Mouse (Mus musculus) kidney, postnatal 36 days (tissue): ENCODE measurements at regions not wholly inside any gene's neighbourhood (a gene's known extent, or its start where the extent isn't known, plus 50 kb on each side); places are given as distances from the start of the nearest gene placed in this dataset.
A peak's percentile ranks its signal among the peaks of the same experiment; 100 is the strongest.

Source experiments
- DNase-seq, 2 experiments: peaks; one replicate each; pipeline ENCODE4 v3.0.0; 2021 to 2022; ENCODE audit warnings: mixed read lengths in 2 of 2

- no peak for DNase-seq
Observed at GRCm38 (mm10) chr6:102977122-102977521, 404.2 kb upstream of the Cntn3 start.

- DNase-seq, result peak; percentile 4 to 63
Observed at GRCm38 (mm10) chr6:103023326-103023725, 450.4 kb upstream of the Cntn3 start.

GRCm38 (mm10) chr6:103024006-103024405 lies 451.1 kb upstream of the Cntn3 start:
- DNase-seq, result peak in 1 of 2 experiments; percentile 2

GRCm38 (mm10) chr6:103028150-103028549 lies 455.2 kb upstream of the Cntn3 start:
- no peak for DNase-seq

GRCm38 (mm10) chr6:103033418-103033817 lies 460.5 kb upstream of the Cntn3 start:
- no peak for DNase-seq

- no peak for DNase-seq
Observed at GRCm38 (mm10) chr6:103033919-103034318, 461.0 kb upstream of the Cntn3 start.

GRCm38 (mm10) chr6:103060591-103060990 lies 449.8 kb upstream of the Chl1 start:
- no peak for DNase-seq

GRCm38 (mm10) chr6:103106189-103106588 lies 404.2 kb upstream of the Chl1 start:
- DNase-seq, result peak in 1 of 2 experiments; percentile 34

GRCm38 (mm10) chr6:103119537-103119936 lies 390.8 kb upstream of the Chl1 start:
- DNase-seq, result no peak

GRCm38 (mm10) chr6:103140851-103141250 lies 369.5 kb upstream of the Chl1 start:
- DNase-seq, result peak; percentile 4 to 26

- no peak for DNase-seq
Observed at GRCm38 (mm10) chr6:103177851-103178250, 332.5 kb upstream of the Chl1 start.

- no peak for DNase-seq
Observed at GRCm38 (mm10) chr6:103183355-103183754, 327.0 kb upstream of the Chl1 start.

GRCm38 (mm10) chr6:103196838-103197237 lies 313.5 kb upstream of the Chl1 start:
- DNase-seq, result no peak

GRCm38 (mm10) chr6:103201605-103202004 lies 308.8 kb upstream of the Chl1 start:
- no peak for DNase-seq

- no peak for DNase-seq
Observed at GRCm38 (mm10) chr6:103209202-103209601, 301.2 kb upstream of the Chl1 start.

GRCm38 (mm10) chr6:103213160-103213559 lies 297.2 kb upstream of the Chl1 start:
- DNase-seq, result peak in 1 of 2 experiments; percentile 3

- DNase-seq, result no peak
Observed at GRCm38 (mm10) chr6:103236896-103237295, 273.5 kb upstream of the Chl1 start.

GRCm38 (mm10) chr6:103268984-103269383 lies 241.4 kb upstream of the Chl1 start:
- DNase-seq, result no peak

GRCm38 (mm10) chr6:103272216-103272615 lies 238.2 kb upstream of the Chl1 start:
- DNase-seq, result no peak

GRCm38 (mm10) chr6:103275071-103275470 lies 235.3 kb upstream of the Chl1 start:
- no peak for DNase-seq

GRCm38 (mm10) chr6:103275476-103275875 lies 234.9 kb upstream of the Chl1 start:
- DNase-seq, result peak in 1 of 2 experiments; percentile 9

GRCm38 (mm10) chr6:103296015-103296414 lies 214.4 kb upstream of the Chl1 start:
- DNase-seq, result peak; percentile 20

GRCm38 (mm10) chr6:103306420-103307249 lies 203.8 kb upstream of the Chl1 start:
- DNase-seq, result no peak

- DNase-seq, result no peak
Observed at GRCm38 (mm10) chr6:103307250-103307580, 203.2 kb upstream of the Chl1 start.

- DNase-seq, result no peak
Observed at GRCm38 (mm10) chr6:103312149-103312548, 198.2 kb upstream of the Chl1 start.
